Mouse (Mus musculus) stomach, embryonic 14.5 days (tissue): Measurements from ENCODE around the gene Prrc2b. TPM values are rescaled to one million over a fixed set of nuclear protein-coding genes. Genes with fewer than 3 reads are reported as not detected.

ENCODE experiments used
- ATAC-seq: fragments of 200-750 bp; cut with Nextera tagmentation; 2 replicates; pipeline ENCODE4 v1.8.0; 2017; ENCODE audit warnings: low read depth, moderate TSS enrichment; ENCODE audit not compliant: insufficient number of reproducible peaks, insufficient read depth, low FRiP score
- H3K27ac ChIP-seq: fragments of 300-500 bp; sonication (generic); 2 replicates; pipeline ENCODE4 v1.5.1; 2014; ENCODE audit warnings: mild to moderate bottlenecking, low read length, moderate library complexity, mixed read lengths
- H3K27me3 ChIP-seq: fragments of 300-500 bp; sonication (generic); 2 replicates; pipeline ENCODE4 v1.6.1; 2014; ENCODE audit warnings: low read length, control low read depth, mixed read lengths; ENCODE audit not compliant: control insufficient read depth, insufficient read depth
- H3K36me3 ChIP-seq: fragments of 300-500 bp; sonication (generic); 2 replicates; pipeline ENCODE4 v1.6.1; 2014; ENCODE audit warnings: mild to moderate bottlenecking, control low read depth, low read length, moderate library complexity, mixed read lengths; ENCODE audit not compliant: control insufficient read depth, insufficient read depth
- H3K4me1 ChIP-seq: fragments of 300-500 bp; sonication (generic); 2 replicates; pipeline ENCODE4 v1.6.1; 2014; ENCODE audit warnings: low read length, control low read depth, mixed read lengths; ENCODE audit not compliant: control insufficient read depth, insufficient read depth
- H3K4me2 ChIP-seq: fragments of 300-500 bp; sonication (generic); replicated peaks from 2 replicates; pipeline ENCODE4 v1.6.1; 2014; ENCODE audit warnings: low read depth, low read length, control low read depth
- H3K4me3 ChIP-seq: fragments of 300-500 bp; sonication (generic); 2 replicates; pipeline ENCODE4 v1.5.1; 2014; ENCODE audit warnings: low read depth, low read length, control low read depth
- H3K9ac ChIP-seq: fragments of 300-500 bp; sonication (generic); replicated peaks from 2 replicates; pipeline ENCODE4 v1.6.1; 2014; ENCODE audit warnings: low read depth, mild to moderate bottlenecking, control low read depth, low read length, moderate library complexity, mixed read lengths
- H3K9me3 ChIP-seq: fragments of 300-500 bp; sonication (generic); 2 replicates; pipeline ENCODE4 v1.6.1; 2016; ENCODE audit warnings: low read depth, low read length, control low read depth; ENCODE audit not compliant: control insufficient read depth
- WGBS: fragments of 180-500 bp; shearing (Covaris S2); extraction: QIAGEN DNeasy Blood & Tissue Kit; methylation state at CpG from one replicate; pipeline ENCODE4 v1.1.7; 2014; 5-methylcytosine and 5-hydroxymethylcytosine counted together
- polyA plus RNA-seq: library from polyadenylated mRNA; unstranded; fragments of >200 nt; fragmentation: Nextera tagmentation; extraction: Ambion mirVana; gene quantifications from 2 replicates; pipeline ENCODE4 v1.2.1, GENCODE M21; 2014

The Prrc2b gene
- polyA plus RNA-seq, 1 experiment from 2014 or later = 59.8 TPM

GRCm38 (mm10) chr2:32167819-32168218 is 16.9 kb downstream of the Prrc2b start:
- Histone ChIP-seq H3K4me2 (peak overlapping the region; percentile 39), H3K9ac (0 out of 2 replicates have a peak overlapping the region, but pooled peaks have one; percentile 6), H3K4me3 (no peak overlapping the region; the same call in 1 of the 2 replicates), H3K27ac (peak overlapping the region; percentile 87), H3K9me3 (no peaks in the 10 kb centered on the region), H3K4me1 (peaks cover 57% of the 10 kb centered on the region), H3K36me3 (no peaks in the 10 kb centered on the region), H3K27me3 (no peaks in the 10 kb centered on the region)
- ATAC-seq = peak; percentile 79
- WGBS = 4% methylated on average over 7 of the region's 7 CpGs

DNA sequence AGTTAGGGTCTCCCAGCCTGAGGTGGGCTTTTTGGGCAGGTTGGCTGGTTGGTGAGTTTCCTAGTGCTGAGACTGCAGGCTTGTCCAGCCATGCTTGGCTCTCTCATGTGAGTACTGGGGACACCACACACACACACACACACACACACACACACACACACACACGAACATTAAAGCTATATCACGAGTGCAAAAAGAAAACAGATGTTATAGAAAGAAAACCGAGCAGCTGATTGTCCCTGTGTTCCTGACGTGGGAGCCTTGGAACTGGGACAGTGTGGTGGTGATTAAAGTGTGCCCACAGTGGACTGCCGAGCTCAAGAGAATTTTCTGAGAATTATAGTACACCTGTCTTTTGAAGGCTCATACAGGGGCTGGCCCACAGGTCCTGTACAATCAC is 18.4 kb downstream of the Prrc2b start:
- H3K36me3 ChIP-seq = no peaks in the 10 kb centered on the region
- peaks cover 60% of the 10 kb centered on the region for H3K4me1 ChIP-seq
- no peaks in the 10 kb centered on the region for H3K9me3 ChIP-seq
- H3K4me2 ChIP-seq = no peak overlapping the region
- H3K27ac ChIP-seq = no peak overlapping the region
- H3K9ac ChIP-seq = no peak overlapping the region
- H3K4me3 ChIP-seq = no peak overlapping the region
- H3K27me3 ChIP-seq = no peaks in the 10 kb centered on the region
- WGBS = 61% methylated on average over 5 of the region's 5 CpGs
- ATAC-seq = no peak

- no peaks in the 10 kb centered on the region for H3K36me3 ChIP-seq
- WGBS = 71% methylated on average over 8 of the region's 8 CpGs
- no peak overlapping the region for H3K9ac ChIP-seq
- no peak overlapping the region for H3K27ac ChIP-seq
- H3K4me2 ChIP-seq = no peak overlapping the region
- H3K9me3 ChIP-seq = no peaks in the 10 kb centered on the region
- H3K4me1 ChIP-seq = peaks cover 60% of the 10 kb centered on the region
- H3K4me3 ChIP-seq = no peak overlapping the region
- no peaks in the 10 kb centered on the region for H3K27me3 ChIP-seq
- no peak for ATAC-seq
These were observed 19.1 kb downstream of the Prrc2b start for GRCm38 (mm10) chr2:32170010-32170409.

GRCm38 (mm10) chr2:32171658-32172433 is 21.0 kb downstream of the Prrc2b start:
- ATAC-seq = no peak
- no peak overlapping the region for H3K4me2 ChIP-seq
- H3K27me3 ChIP-seq = no peaks in the 10 kb centered on the region
- H3K36me3 ChIP-seq = no peaks in the 10 kb centered on the region
- H3K4me3 ChIP-seq = no peak overlapping the region
- H3K4me1 ChIP-seq = peaks cover 56% of the 10 kb centered on the region
- H3K27ac ChIP-seq = 0 out of 2 replicates have a peak overlapping the region, but pooled peaks have one; percentile 27
- no peak overlapping the region for H3K9ac ChIP-seq
- H3K9me3 ChIP-seq = no peaks in the 10 kb centered on the region
- 75% methylated on average over 14 of the region's 14 CpGs for WGBS

GRCm38 (mm10) chr2:32174170-32174741 is 23.4 kb downstream of the Prrc2b start:
- peak overlapping the region; percentile 24 for H3K4me2 ChIP-seq
- H3K27ac ChIP-seq = peak overlapping the region; percentile 89
- WGBS = 4% methylated on average over 13 of the region's 13 CpGs
- H3K4me3 ChIP-seq = no peak overlapping the region
- H3K4me1 ChIP-seq = peaks cover 56% of the 10 kb centered on the region
- no peaks in the 10 kb centered on the region for H3K36me3 ChIP-seq
- no peaks in the 10 kb centered on the region for H3K27me3 ChIP-seq
- no peak overlapping the region for H3K9ac ChIP-seq
- ATAC-seq = peak; percentile 87
- H3K9me3 ChIP-seq = no peaks in the 10 kb centered on the region

DNA sequence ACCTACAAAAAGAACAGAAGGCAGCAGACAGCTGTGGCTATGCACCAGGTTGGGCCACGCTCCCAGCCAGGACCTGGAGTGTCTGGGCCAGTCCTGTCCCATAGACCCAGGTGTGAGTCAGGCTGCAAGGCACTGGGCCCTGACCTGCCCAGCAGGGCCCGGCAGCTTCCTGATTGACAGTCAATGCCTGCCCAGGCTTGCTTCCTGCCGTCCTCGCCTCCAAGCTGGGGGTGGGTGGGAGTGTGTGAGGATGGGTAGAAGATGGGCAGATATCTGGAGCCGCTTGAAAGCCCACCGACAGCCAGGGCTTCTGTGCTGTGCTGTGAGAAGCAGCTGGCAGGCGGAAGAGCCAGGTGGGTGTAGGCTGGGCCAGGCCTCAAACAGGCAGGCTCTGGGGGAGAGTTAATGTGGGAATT is 24.2 kb downstream of the Prrc2b start:
- peak overlapping the region; percentile 24 for H3K4me2 ChIP-seq
- H3K4me3 ChIP-seq = no peak overlapping the region
- H3K27ac ChIP-seq = peak overlapping the region; percentile 89
- H3K9me3 ChIP-seq = no peaks in the 10 kb centered on the region
- ATAC-seq = peak; percentile 48
- H3K4me1 ChIP-seq = peaks cover 57% of the 10 kb centered on the region
- peak overlapping the region; percentile 1; the same call in 1 of the 2 replicates for H3K9ac ChIP-seq
- WGBS = 24% methylated on average over 7 of the region's 7 CpGs
- H3K27me3 ChIP-seq = no peaks in the 10 kb centered on the region
- H3K36me3 ChIP-seq = no peaks in the 10 kb centered on the region

DNA sequence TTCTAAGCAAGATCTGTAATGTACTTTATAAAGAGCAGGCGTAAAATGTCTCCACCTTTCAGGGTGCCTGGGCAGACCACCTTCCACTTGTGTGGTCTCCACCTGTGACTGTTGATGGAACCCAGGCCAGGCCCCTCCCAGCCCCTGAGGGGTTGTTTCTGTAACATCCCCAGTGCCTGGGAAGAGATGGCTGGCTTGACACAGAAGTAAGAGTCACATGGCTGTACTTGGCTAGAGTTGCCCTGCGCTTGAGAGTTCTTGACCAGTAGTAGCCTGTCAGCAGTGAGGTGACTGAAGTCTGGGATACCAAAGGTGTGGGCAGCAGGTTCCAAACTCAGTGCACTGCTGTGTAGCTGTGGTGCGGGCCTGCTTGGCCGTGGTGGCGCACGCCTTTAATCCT is 24.6 kb downstream of the Prrc2b start:
- Histone ChIP-seq H3K9ac (0 out of 2 replicates have a peak overlapping the region, but pooled peaks have one; percentile 1), H3K4me1 (peaks cover 57% of the 10 kb centered on the region), H3K27me3 (no peaks in the 10 kb centered on the region), H3K9me3 (no peaks in the 10 kb centered on the region), H3K36me3 (no peaks in the 10 kb centered on the region; the same call in 1 of the 2 replicates), H3K4me3 (no peak overlapping the region), H3K27ac (peak overlapping the region; percentile 89), H3K4me2 (0 out of 2 replicates have a peak overlapping the region, but pooled peaks have one; percentile 6)
- ATAC-seq = no peak
- WGBS = 93% methylated on average over 6 of the region's 6 CpGs

GRCm38 (mm10) chr2:32176848-32177247 is 26.0 kb downstream of the Prrc2b start:
- H3K4me1 ChIP-seq = peaks cover 60% of the 10 kb centered on the region

More at GRCm38 (mm10) chr2:32176848-32177247, 26.0 kb downstream of the Prrc2b start:
- Histone ChIP-seq H3K4me2 (no peak overlapping the region), H3K9ac (no peak overlapping the region), H3K27me3 (no peaks in the 10 kb centered on the region), H3K9me3 (no peaks in the 10 kb centered on the region), H3K27ac (no peak overlapping the region), H3K36me3 (no peaks in the 10 kb centered on the region; the same call in 1 of the 2 replicates), H3K4me3 (no peak overlapping the region)
- 34% methylated on average over 3 of the region's 3 CpGs for WGBS
- no peak for ATAC-seq
